Mouse (Mus musculus) left cerebral cortex, postnatal 25 days (tissue): ENCODE results near the gene Kank1. TPM values are rescaled to one million over a fixed set of nuclear protein-coding genes. Genes with fewer than 3 reads are reported as not detected.
"Not testable (repeated sequence)": the region's sequence is repeated elsewhere in the genome, so short reads cannot be mapped to it uniquely, and the experiment has no call there.

Source experiments
- DNase-seq, 2 experiments: peaks; one replicate each; pipeline ENCODE4 v3.0.0; 2022; ENCODE audit warnings: low spot score in 2 of 2, mixed read lengths in 1 of 2
- intact Hi-C: fragments of 180-260 bp; cut with DNase I; formaldehyde crosslinking; loops from one replicate; pipeline ENCODE4 v1.15.1; 2025
- total RNA-seq, 2 experiments: library from RNA; stranded (reverse); gene quantifications; 2 replicates each; pipeline ENCODE4 v1.2.3; 2021

Kank1 gene
- total RNA-seq, 2 experiments from 2014 or later, result 18.7 to 18.9 TPM

DNA sequence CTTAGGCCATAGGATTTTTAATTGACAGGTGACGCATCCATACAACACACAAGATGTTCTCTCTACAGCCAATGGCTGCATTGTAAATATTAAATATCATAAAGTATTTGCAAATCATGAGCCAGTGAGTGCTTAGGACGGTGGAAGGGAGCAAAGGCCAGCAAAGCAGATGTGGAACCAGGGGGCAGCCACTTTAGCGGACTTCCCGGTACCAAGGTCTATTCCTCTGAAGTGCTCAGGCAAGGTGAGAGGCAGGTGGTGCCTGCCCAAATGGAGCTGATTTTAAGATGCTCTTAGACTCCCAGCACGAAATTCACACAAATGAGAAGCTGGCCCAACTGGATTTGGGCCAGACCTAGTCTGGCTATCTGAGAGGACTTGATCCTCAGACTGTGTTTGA is 216.4 kb downstream of the Kank1 start:
- DNase-seq, result no peak
- intact Hi-C loops, result loop anchor here (5.0 kb wide), 1 partner anchor 346 kb away; no protein-coding TSS in a partner anchor

DNA sequence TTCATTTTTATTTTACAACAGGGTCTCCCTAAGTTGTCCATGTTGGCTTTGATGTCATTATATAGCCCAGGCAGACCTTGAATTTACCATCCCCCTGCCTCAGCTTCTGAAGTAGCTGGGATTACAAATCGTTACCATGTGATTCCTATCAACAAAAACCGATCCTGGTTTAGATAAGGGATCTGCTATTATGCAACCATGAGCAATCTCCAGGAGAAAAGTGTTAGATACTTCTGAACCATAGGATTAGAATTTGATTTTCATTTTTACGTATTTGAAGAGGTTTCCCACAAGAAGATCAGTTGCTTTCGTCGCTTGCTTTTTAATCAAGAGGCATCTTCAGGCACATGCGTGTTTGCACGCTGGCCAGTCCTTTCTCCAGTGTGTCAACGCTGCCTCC is 224.0 kb downstream of the Kank1 start:
- DNase-seq, result no peak
- intact Hi-C loops, result no loop called here

DNA sequence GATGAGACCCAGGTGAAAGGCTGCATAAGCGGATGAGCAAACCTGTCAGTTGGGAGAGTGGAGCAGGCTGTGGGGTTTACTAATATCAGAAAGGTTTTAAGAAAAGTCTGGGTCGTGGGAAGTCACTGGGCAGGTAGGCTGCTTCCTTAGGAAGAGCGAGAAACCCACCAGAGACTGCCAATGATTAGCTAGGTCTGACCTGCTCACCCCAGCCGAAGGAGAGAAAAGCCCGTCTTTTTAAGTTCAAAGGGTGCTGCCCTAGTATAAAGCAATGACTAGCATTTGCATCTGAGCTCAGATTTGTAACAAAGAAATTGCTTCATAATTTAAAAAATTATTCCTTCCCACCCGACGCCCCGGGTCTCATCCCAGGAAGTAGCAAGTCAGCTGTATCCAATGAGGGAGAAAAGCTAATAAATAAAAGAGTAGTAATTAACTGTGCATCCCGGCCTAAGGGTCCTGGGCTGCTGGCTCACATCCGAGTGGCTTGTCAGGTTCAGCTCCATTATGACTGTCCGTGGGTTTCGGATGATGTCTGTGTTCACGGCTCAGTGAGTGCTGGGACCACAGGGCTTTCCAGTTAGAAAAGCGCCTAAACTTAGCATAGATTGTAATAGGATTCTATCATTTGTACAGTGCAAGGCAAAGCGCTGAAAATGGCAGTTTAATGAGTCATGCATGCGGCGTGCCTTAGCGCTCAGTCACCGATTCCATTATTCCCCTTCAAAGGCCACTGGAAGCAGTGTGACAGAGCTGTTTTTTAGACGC is 225.0 kb downstream of the Kank1 start:
- peak in 1 of 2 experiments; percentile 10 for DNase-seq
- intact Hi-C loops, result no loop called here

DNA sequence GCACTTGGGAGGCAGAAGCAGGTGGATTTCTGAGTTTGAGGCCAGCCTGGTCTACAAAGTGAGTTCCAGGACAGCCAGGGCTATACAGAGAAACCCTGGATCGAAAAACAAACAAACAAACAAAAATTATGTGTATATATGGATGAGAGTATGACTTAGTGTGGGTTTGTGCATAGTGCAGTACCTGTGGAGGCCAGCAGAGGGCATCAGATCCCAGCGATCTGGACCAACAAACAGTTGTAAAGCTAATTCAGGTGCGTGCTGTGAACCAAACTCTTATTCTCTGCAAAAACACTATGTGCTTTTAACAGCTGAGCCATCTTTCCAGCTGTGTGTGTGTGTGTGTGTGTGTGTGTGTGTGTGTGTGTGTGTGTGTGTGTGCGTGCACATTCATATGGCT is 239.0 kb downstream of the Kank1 start:
- intact Hi-C loops, DNase-seq: not testable (repeated sequence)

DNA sequence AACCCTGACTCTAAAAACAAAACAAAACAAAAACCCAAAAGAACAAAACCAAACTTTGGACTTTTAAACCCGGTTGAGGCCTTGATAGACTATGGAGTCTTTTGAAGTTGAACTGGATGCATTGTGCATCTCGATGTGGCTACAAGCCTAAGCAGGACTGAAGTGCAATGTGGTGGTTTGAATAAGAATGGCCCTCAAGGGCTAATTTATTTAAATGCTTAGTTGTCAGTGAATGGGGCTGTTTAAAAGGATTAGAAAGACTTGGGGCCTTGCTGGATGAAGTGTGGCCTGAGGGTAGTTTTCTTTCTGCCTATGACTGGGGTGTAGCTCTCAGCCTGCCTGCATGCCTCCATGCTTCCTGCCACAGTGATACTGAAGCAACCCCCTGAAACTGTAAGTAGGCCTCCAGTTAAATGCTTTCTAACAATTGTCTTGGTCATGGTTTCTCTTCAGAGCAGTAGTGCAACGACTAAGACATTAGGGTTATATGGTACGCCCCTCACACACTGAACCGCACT is 242.4 kb downstream of the Kank1 start:
- DNase-seq, result no peak
- intact Hi-C loops, result no loop called here

DNA sequence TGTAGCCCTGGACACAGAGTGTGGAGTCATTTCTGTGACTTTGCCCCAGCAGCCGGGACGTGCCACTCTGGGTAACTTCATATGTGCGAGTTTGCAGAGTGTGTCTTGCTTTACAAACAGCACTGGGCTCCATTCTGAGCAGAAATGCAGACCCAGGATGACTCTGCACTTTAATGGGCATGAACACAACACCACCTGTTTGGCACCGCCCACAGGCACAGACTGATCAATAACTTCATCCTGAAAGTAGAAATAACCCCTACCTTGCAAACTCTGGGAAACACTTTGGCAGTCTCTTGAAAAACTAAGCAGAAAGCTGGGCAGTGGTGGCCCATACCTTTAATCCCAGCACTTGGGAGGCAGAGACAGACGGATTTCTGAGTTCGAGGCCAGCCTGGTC is 244.0 kb downstream of the Kank1 start:
- intact Hi-C loops, result no loop called here
- no peak for DNase-seq

Other genes with a start within 250 kb of the Kank1 start
- gene Dock8, start 237.4 kb upstream of the Kank1 start, total RNA-seq, result 1 to 10 TPM; 3.4 to 3.7 TPM